21 mouse cellular contexts compared by ENCODE assay signal in genomic region chr2:118116754-118117290, GRCm38 (mm10). TPM values are rescaled to one million over a fixed set of nuclear protein-coding genes. Genes with fewer than 3 reads are reported as not detected.
DNase-seq lines count a peak whose midpoint lies in the region; ATAC-seq and TF ChIP-seq lines count a peak whose summit lies in the region.
"Had no signal": no experiment of that assay in that cellular context is flagged by ENCODE, and none has a peak within 500 bp of the region (broad histone marks: within the 10 kb centered on the region; RNA-seq: fewer than 3 reads in every experiment).

No protein-coding gene starts in this region.

- H3K4me3 ChIP-seq in lung, embryonic 15.5 days = no peak overlapping the region
- no peak overlapping the region for H3K4me3 ChIP-seq in limb, embryonic 14.5 days (replicated peaks; ENCODE audit: low read length)
- H3K4me3 ChIP-seq: embryonic facial prominence, embryonic 15.5 days; forebrain, embryonic 12.5 days; heart, embryonic 10.5 days; hindbrain, embryonic 12.5 days had no signal

- no peak overlapping the region for H3K27ac ChIP-seq in lung, embryonic 15.5 days
- no peak overlapping the region for H3K27ac ChIP-seq in limb, embryonic 14.5 days (replicated peaks; ENCODE audit: low read depth, low read length)
- H3K27ac ChIP-seq: embryonic facial prominence, embryonic 15.5 days; forebrain, embryonic 12.5 days; heart, embryonic 10.5 days; hindbrain, embryonic 12.5 days had no signal

- H3K4me2 ChIP-seq in lung, embryonic 15.5 days = 0 out of 2 replicates have a peak overlapping the region, but pooled peaks have one; percentile 14
- peak overlapping the region; percentile 91; the same call in 1 of the 2 replicates for H3K4me2 ChIP-seq in limb, embryonic 14.5 days (replicated peaks; ENCODE audit: low read depth, low read length, severe bottlenecking)
- H3K4me2 ChIP-seq: embryonic facial prominence, embryonic 15.5 days; forebrain, embryonic 12.5 days; hindbrain, embryonic 12.5 days had no signal

- ATAC-seq in lung, embryonic 15.5 days (ENCODE audit: borderline replicate concordance, extremely low read depth, low FRiP score, low TSS enrichment) = no peak
- no peak for ATAC-seq in limb, embryonic 14.5 days (ENCODE audit: low FRiP score, low read depth)
- ATAC-seq in erythroblast, adult 5-6 weeks (replicated peaks; ENCODE audit: low FRiP score, poor library complexity, severe bottlenecking) = no peak
- no peak for ATAC-seq in activated CD4-positive, CD25-positive, alpha-beta regulatory T cell, adult 4 months
- ATAC-seq: forebrain, embryonic 16.5 days; inflammation-experienced regulatory T-cells, adult 6 months had no signal

- H3K27me3 ChIP-seq in lung, embryonic 15.5 days = no peaks in the 10 kb centered on the region
- H3K27me3 ChIP-seq in limb, embryonic 14.5 days (ENCODE audit: control insufficient read depth, insufficient read depth, low read length) = no peaks in the 10 kb centered on the region
- H3K27me3 ChIP-seq: CH12.LX; embryonic facial prominence, embryonic 15.5 days had no signal

- TF ChIP-seq POLR2A in limb, embryonic 14.5 days (IDR thresholded peaks at IDR 0.05; ENCODE audit: borderline replicate concordance, extremely low read depth, insufficient read depth, insufficient read length) = no peak

- H3K4me1 ChIP-seq in lung, embryonic 15.5 days = peaks cover 37% of the 10 kb centered on the region
- H3K4me1 ChIP-seq in limb, embryonic 14.5 days (ENCODE audit: control insufficient read depth, insufficient read depth, low read length) = peaks cover 15% of the 10 kb centered on the region

- H3K36me3 ChIP-seq in lung, embryonic 15.5 days = peaks cover 75% of the 10 kb centered on the region
- H3K36me3 ChIP-seq in limb, embryonic 14.5 days (ENCODE audit: control insufficient read depth, insufficient read depth, low read length) = peaks cover 81% of the 10 kb centered on the region

- H3K9ac ChIP-seq in lung, embryonic 15.5 days = no peak overlapping the region
- no peak overlapping the region for H3K9ac ChIP-seq in limb, embryonic 14.5 days (ENCODE audit: low read depth, low read length, severe bottlenecking)
- H3K9ac ChIP-seq: embryonic facial prominence, embryonic 15.5 days; forebrain, embryonic 12.5 days; hindbrain, embryonic 12.5 days had no signal

- DNase-seq in cerebellum, postnatal 14 days = peak; percentile 11 to 16
- no peak for DNase-seq in cerebellum, postnatal 25 days
- no peak for DNase-seq in lung, postnatal 4 days
- peak; percentile 29 for DNase-seq in NIH3T3 (ENCODE audit: low read depth)
- no peak for DNase-seq in limb, embryonic 14.5 days (ENCODE audit: low spot score)
- DNase-seq: cerebellum, adult 11 months; cerebellum, adult 9-10 months; embryo, embryonic 11 days; gastrocnemius, postnatal 10 days; heart, postnatal 10 days; heart, postnatal 4 days had no signal

- H3K9me3 ChIP-seq in lung, embryonic 15.5 days = no peaks in the 10 kb centered on the region
- no peaks in the 10 kb centered on the region for H3K9me3 ChIP-seq in limb, embryonic 14.5 days (ENCODE audit: control insufficient read depth, low read length)
- H3K9me3 ChIP-seq: embryonic facial prominence, embryonic 15.5 days; heart, embryonic 10.5 days; hindbrain, embryonic 12.5 days had no signal

- 33% methylated on average over 3 of the region's 3 CpGs for WGBS in lung, embryonic 15.5 days
- WGBS in limb, embryonic 14.5 days = 55% methylated on average over 3 of the region's 3 CpGs

RNA-seq across cellular contexts. Expression of gene Thbs1, which starts 5.1 kb away (rescaled TPM):
- 184 and 185 TPM in 2 replicates for polyA plus RNA-seq in lung, embryonic 15.5 days (2015; fragmentation: Nextera tagmentation; extraction: Ambion mirVana)
- 86.2 and 103 TPM in 2 replicates for polyA plus RNA-seq in limb, embryonic 14.5 days (2012; rRNA removed)
- polyA plus RNA-seq in limb, embryonic 14.5 days (2014; fragmentation: Nextera tagmentation; extraction: Ambion mirVana) = 99.4 and 108 TPM in 2 replicates
- total RNA-seq in erythroblast, adult 5-6 weeks (2015; ENCODE audit: low replicate concordance) = 5.0 and 8.1 TPM in 2 replicates
- 3.6 and 4.7 TPM in 2 replicates for total RNA-seq in erythroblast, adult 5-6 weeks (2017; ENCODE audit: low replicate concordance)
- not detected for polyA plus RNA-seq in activated CD4-positive, CD25-positive, alpha-beta regulatory T cell, adult 4 months (2017; shearing (Covaris generic))

Comparison
In these comparisons a context has a peak if more than half of its experiments do, and no peak if none do; other contexts are left out.
1. DNase-seq: peak in cerebellum, postnatal 14 days (2 of 2) and NIH3T3 (single experiment); none in cerebellum, postnatal 25 days (0 of 2), lung, postnatal 4 days (0 of 2) and limb, embryonic 14.5 days (single experiment).
2. RNA of gene Thbs1, which starts 5.1 kb away (polyA plus RNA-seq): 184 to 185 TPM in lung, embryonic 15.5 days and 86.2 to 108 TPM in limb, embryonic 14.5 days; not detected in activated CD4-positive, CD25-positive, alpha-beta regulatory T cell, adult 4 months; every median in the first group is over 10 times any median in the second.